Mouse (Mus musculus): ENCODE data around the gene Mapk1. TPM values are rescaled to one million over a fixed set of nuclear protein-coding genes. Genes with fewer than 3 reads are reported as not detected.

Mapk1 gene
- total and polyA plus RNA-seq, 3 experiments: 162 to 317 (median 244) TPM

GRCm38 (mm10) chr16:17010036-17010435 is 26.9 kb downstream of the Mapk1 start:
- Histone ChIP-seq H3K9ac (ENCODE audit: insufficient read depth, low read depth) (no peak overlapping the region), H3K4me3 (replicated peaks in 1 of 3; ENCODE audit: low read depth in 2 of 3, low read length in 2 of 3, poor library complexity in 1 of 3) (no peak overlapping the region), H3K4me2 (ENCODE audit: insufficient read depth, low read depth, poor library complexity, severe bottlenecking) (no peak overlapping the region), H3K36me3 (replicated peaks in 1 of 2; ENCODE audit: control insufficient read depth in 1 of 2, insufficient read depth in 1 of 2, low read length in 1 of 2) (peaks cover 11 to 72% of the 10 kb centered on the region in 2 experiments), H3K9me3 (replicated peaks; ENCODE audit: low read length) (no peaks in the 10 kb centered on the region), H3K27ac (ENCODE audit: insufficient read depth, low read depth) (no peak overlapping the region), H3K4me1 (ENCODE audit: control insufficient read depth in 1 of 2, insufficient read depth in 2 of 2) (peaks cover 7 to 41% of the 10 kb centered on the region in 2 experiments), H3K79me2 (replicated peaks; ENCODE audit: control insufficient read depth, extremely low read depth, insufficient read depth, poor library complexity, severe bottlenecking) (peaks cover 91% of the 10 kb centered on the region), H3K27me3 (replicated peaks) (no peaks in the 10 kb centered on the region)
- in situ Hi-C loops (cut with MboI; ENCODE audit: low pct_ligation_motif_present, low pct_unique_long_range_greater_than_20kb, low sequenced_read_pairs): no loop called here
- dilution Hi-C loops (cut with MboI; ENCODE audit: extremely low pct_ligation_motif_present, extremely low pct_unique_long_range_greater_than_20kb, low sequenced_read_pairs): no loop called here
- TF ChIP-seq MAX (IDR thresholded peaks at IDR 0.05; ENCODE audit: low read length): no peak
- no peak for TF ChIP-seq CTCF (conservative IDR thresholded peaks at IDR 0.05 in 1 of 2, IDR thresholded peaks at IDR 0.05 in 1 of 2; ENCODE audit: low read depth in 2 of 2, low read length in 2 of 2)
- no peak for TF ChIP-seq GABPA (IDR thresholded peaks at IDR 0.05; ENCODE audit: insufficient replicate concordance, low read depth, low read length)
- no peak for TF ChIP-seq CHD1 (IDR thresholded peaks at IDR 0.05; ENCODE audit: low read depth, low read length)
- TF ChIP-seq NELFE (IDR thresholded peaks at IDR 0.05; ENCODE audit: low read depth, low read length): no peak
- no peak for TF ChIP-seq SMC3 (IDR thresholded peaks at IDR 0.05; ENCODE audit: low read depth, low read length)
- no peak for TF ChIP-seq ELF1 (IDR thresholded peaks at IDR 0.05; ENCODE audit: low read depth, low read length)
- no peak for TF ChIP-seq ETS1 (conservative IDR thresholded peaks at IDR 0.05; ENCODE audit: low read depth, low read length)
- TF ChIP-seq ZC3H11A (IDR thresholded peaks at IDR 0.05; ENCODE audit: low read depth, low read length): no peak
- TF ChIP-seq MAFK (IDR thresholded peaks at IDR 0.05; ENCODE audit: insufficient replicate concordance, low read length): no peak
- no peak for TF ChIP-seq POLR2A (IDR thresholded peaks at IDR 0.05; ENCODE audit: low read depth, low read length)
- TF ChIP-seq ZKSCAN1 (IDR thresholded peaks at IDR 0.05; ENCODE audit: borderline replicate concordance, low read depth, low read length): no peak
- no peak for TF ChIP-seq USF2 (conservative IDR thresholded peaks at IDR 0.05; ENCODE audit: low read depth, low read length)
- TF ChIP-seq RAD21 (IDR thresholded peaks at IDR 0.05; ENCODE audit: low read depth, low read length): no peak
- TF ChIP-seq IRF4 (IDR thresholded peaks at IDR 0.05; ENCODE audit: low read depth, low read length): no peak
- no peak for TF ChIP-seq KAT2A (IDR thresholded peaks at IDR 0.05; ENCODE audit: insufficient replicate concordance, low read length)
- no peak for TF ChIP-seq ZMIZ1 (IDR thresholded peaks at IDR 0.05; ENCODE audit: low read depth, low read length)
- no peak for DNase-seq (ENCODE audit: extremely low read depth)

DNA sequence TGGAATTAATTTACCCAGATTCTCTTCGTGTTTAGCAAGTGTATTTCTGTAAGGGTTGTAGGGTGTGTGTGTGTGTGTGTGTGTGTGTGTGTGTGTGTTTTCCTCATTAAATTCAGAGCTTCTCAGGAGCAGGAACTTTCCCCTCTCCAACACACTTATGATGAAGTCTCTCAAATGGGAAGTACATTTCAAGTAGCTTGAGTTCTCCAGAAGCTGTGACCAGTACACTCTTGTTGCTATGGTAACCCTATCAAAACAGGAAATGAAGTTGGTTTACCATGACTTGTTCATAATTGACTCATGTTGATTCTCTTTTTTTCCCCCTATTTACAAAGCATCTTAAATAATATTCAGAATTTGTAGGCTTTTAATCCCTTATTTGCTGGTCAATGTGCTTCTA is 29.4 kb downstream of the Mapk1 start:
- Histone ChIP-seq H3K27ac (ENCODE audit: insufficient read depth, low read depth) (no peak overlapping the region), H3K36me3 (replicated peaks in 1 of 2; ENCODE audit: control insufficient read depth in 1 of 2, insufficient read depth in 1 of 2, low read length in 1 of 2) (peaks cover 20 to 73% of the 10 kb centered on the region in 2 experiments)

More for the DNA sequence above, 29.4 kb downstream of the Mapk1 start:
- DNase-seq (ENCODE audit: extremely low read depth): peak; percentile 69
- no peak overlapping the region for H3K4me3 ChIP-seq (replicated peaks in 1 of 3; ENCODE audit: low read depth in 2 of 3, low read length in 2 of 3, poor library complexity in 1 of 3)
- H3K4me1 ChIP-seq (ENCODE audit: control insufficient read depth in 1 of 2, insufficient read depth in 2 of 2): peaks cover 7 to 51% of the 10 kb centered on the region in 2 experiments
- dilution Hi-C loops (cut with MboI; ENCODE audit: extremely low pct_ligation_motif_present, extremely low pct_unique_long_range_greater_than_20kb, low sequenced_read_pairs) (no loop called here), in situ Hi-C loops (cut with MboI; ENCODE audit: low pct_ligation_motif_present, low pct_unique_long_range_greater_than_20kb, low sequenced_read_pairs) (no loop called here)
- no peaks in the 10 kb centered on the region for H3K27me3 ChIP-seq (replicated peaks)
- H3K9ac ChIP-seq (ENCODE audit: insufficient read depth, low read depth): no peak overlapping the region
- H3K4me2 ChIP-seq (ENCODE audit: insufficient read depth, low read depth, poor library complexity, severe bottlenecking): no peak overlapping the region
- peaks cover 86% of the 10 kb centered on the region for H3K79me2 ChIP-seq (replicated peaks; ENCODE audit: control insufficient read depth, extremely low read depth, insufficient read depth, poor library complexity, severe bottlenecking)
- no peaks in the 10 kb centered on the region for H3K9me3 ChIP-seq (replicated peaks; ENCODE audit: low read length)
- TF ChIP-seq MEF2A (IDR thresholded peaks at IDR 0.05; ENCODE audit: borderline replicate concordance, low read depth, low read length): no peak
